Mouse (Mus musculus) T-helper 2 cell (primary cell): ENCODE data around the gene Pakap.

ENCODE experiments used
- in situ Hi-C: fragments of 300-600 bp; cut with MboI, MseI; formaldehyde crosslinking; loops from one replicate; pipeline ENCODE4 v1.15.1; 2025; ENCODE audit warnings: high pct_unique_total_duplicates

Pakap gene

GRCm38 (mm10) chr4:57829740-57830139 is 261.8 kb downstream of the Pakap start:
- in situ Hi-C loops = no loop called here

DNA sequence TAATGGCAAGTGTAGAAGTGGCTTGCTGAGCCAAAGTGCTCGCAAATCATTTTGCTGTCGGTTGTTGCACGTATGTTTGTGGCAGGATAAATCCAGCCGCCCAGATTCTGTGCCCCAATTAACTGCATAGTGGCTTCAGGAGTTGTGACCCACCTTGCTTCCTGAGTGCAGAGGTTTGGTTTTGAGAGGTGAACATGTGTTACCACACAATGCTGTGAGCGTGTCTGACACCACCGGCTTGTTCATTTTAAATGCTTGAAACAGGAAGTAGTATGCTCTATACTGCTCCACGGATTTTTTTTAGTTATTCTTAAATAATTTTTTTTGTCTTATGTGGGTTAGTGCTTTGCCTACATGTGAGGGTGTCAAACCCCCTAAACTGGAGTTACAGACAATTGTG is 264.3 kb downstream of the Pakap start:
- in situ Hi-C loops = no loop called here

DNA sequence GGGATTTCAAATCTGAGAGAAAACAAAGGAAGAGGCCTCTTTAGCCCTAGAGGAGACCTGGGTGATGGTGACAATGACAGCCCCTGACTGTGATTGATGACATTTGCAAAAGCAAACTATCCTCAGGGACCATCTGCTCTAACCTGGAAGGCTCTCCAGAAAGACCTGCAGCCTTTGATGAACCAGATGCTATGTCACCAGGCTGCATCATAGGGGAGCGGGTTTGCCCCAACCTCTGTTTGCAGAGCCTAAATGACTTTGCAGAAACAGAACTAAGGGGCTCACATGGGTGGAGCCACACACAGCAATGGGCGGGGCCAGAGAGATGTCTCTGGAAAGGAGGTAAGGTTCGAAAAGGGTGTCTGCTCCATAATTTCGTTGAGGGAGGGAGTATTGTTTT is 265.1 kb downstream of the Pakap start:
- in situ Hi-C loops = no loop called here

- in situ Hi-C loops = no loop called here
Measured at GRCm38 (mm10) chr4:57834141-57834540, 266.2 kb downstream of the Pakap start.

GRCm38 (mm10) chr4:57837089-57837488 is 269.1 kb downstream of the Pakap start:
- in situ Hi-C loops = no loop called here

DNA sequence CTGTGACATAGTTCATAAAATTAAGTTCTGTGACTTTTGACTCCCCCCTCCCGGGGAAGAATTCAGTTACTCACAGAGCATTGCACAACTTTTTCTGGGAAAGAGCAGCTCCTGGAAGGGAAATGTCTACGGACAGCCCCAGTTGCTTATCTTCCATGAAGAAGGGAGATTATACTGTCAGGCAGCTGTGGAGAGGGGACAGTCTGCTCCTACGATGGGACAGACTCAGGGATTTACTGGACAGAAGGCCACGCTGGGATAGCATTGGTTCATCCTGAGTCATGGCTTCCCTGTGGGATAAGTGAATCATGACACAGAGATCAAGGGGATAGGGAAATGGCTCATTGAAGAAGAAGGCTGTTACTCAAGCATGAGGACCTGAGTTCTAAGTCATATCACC is 271.4 kb downstream of the Pakap start:
- in situ Hi-C loops = no loop called here

DNA sequence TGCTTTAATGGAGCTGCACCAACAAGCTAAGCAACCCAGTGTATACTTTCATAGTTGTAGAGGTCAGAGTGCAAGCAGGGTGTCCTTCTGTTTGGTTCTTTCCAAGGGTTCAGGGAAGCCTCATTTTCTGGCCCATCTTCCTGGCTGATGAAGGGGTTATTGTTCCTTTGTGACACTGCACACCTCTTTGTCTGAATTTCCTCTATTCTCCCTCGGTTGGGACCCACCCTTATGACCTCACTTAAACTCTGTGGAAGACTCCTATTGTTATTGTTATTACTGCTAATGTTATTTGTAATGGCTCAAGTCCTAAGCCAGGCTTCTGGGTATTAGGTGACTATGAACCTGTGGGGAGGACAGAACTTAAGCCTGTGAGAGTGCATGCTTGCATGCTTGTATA is 273.9 kb downstream of the Pakap start:
- in situ Hi-C loops = no loop called here

DNA sequence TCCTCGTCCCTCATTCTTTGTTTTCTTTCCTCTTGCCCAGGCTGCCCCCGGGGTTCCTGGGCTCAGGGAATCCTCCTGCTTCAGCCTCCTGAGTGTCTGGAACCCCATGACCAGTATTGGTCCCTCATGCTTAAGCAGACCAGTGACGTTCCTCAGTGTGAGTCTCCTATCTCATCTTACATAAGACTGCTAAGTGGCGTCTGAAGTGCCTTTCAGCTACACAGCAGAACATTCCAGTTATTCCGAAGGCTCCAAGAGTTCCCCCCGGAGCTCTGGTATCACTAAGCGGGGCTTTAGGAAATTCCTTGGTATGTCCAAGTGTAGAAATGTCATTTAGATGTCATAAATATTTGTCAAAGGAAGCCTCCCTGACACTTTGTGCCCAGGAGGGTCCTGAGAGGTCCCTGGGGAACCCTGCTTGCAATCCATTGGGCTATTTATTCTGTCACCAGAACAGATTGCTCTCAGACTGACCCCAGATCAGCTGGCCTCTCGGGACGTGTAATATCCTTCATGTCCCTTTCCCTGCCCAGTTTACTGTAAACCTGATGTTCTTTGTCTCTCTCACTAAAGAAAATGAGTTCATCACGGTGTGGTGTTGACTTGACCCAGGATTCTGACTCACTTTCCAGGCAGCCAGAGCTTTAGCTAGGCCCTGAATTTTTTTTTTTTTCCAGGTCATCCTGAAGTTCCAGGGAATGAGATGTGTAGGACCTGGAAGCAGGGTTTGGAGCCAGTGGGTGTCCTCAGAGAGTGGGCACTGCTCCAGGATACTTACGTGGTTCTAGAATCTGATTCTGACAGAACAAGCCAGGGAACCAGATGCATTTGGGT is 274.7 kb downstream of the Pakap start:
- in situ Hi-C loops = no loop called here

GRCm38 (mm10) chr4:57845031-57845431 is 277.1 kb downstream of the Pakap start:
- in situ Hi-C loops = no loop called here

DNA sequence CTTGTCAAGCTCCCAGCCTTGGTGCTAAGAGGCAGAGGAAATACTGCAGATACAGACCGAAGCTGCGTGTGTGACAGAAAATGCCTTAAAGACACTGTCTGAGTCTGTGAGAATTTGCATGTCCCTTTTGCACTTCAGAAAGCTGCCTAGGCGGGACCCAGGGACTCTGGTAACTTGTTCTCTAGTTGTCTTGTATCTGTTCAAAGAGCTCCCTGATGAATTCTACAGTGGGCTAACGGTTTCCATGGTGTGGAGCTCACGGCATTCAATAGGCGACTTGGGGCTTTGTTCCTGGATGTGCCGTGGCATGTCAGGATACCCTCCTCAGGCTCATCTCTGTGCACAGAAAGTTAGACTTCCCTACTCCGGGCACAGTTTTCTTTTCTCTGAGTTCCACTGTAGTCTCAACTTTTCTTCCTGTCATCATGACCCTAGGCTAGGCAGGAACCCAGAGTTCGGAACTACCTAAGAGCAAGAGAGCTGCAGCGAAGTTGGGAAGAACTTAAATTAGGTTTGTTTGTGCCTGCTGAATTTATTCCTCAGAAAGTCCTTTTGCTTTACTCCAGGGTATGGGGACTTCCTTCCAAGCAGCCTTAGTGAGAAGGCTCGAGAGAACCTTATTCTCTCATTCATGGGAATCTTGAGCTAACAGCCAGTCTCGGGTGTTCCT is 277.7 kb downstream of the Pakap start:
- in situ Hi-C loops = no loop called here

DNA sequence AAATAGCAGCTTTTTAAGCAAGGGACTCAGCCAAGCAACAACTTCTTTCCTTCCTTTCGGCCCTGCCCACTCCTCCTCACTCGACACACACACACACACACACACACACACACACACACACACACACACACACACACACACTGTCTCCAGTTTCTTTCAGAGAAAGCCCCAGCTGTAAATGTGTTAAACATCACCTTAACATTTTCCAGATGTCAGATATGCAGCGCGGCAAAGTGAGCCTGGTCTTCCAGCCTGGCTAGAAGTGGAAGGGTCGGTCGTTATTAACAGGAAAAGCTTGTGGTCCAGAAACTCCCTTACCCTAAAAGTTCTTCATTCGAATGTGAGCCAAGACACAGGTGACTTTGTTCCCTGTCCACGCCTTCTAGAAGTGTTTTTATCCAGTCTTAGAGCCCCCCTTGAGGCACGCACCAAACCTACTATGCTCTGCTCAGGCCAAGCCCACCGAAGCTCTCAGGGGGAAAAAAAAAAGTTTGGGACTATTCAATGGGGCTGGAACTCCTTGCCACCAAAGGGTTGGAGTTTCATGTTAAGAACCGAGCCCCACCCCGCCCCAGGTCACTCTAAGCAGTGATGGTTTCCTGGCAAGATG is 278.5 kb downstream of the Pakap start:
- in situ Hi-C loops = no loop called here

GRCm38 (mm10) chr4:57846991-57847422 is 279.0 kb downstream of the Pakap start:
- in situ Hi-C loops = no loop called here

GRCm38 (mm10) chr4:57847676-57848075 is 279.7 kb downstream of the Pakap start:
- in situ Hi-C loops = no loop called here

DNA sequence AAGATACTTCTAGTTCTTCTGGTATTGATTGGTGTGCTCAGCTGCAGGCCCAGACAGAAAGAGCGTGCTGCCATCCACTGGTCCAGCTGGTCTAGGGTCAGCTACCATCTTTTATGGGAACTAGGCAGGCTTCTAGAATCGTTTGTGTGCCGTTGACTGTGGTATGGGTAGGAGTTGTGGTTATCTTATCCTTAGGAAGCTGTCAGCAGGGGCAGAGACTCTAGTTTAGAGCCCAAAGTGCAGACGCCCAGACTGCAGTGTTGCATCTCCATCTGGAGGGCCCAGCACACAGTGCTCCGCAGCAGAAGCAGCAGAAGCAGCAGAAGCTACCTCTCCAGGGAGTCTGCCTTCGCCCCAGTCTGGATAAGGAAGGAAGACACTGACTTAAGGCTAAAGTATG is 281.5 kb downstream of the Pakap start:
- in situ Hi-C loops = no loop called here

- in situ Hi-C loops = no loop called here
Measured at GRCm38 (mm10) chr4:57851731-57852130, 283.8 kb downstream of the Pakap start.

GRCm38 (mm10) chr4:57852461-57853040 is 284.6 kb downstream of the Pakap start:
- in situ Hi-C loops = no loop called here

GRCm38 (mm10) chr4:57854181-57854580 is 286.2 kb downstream of the Pakap start:
- in situ Hi-C loops = no loop called here

DNA sequence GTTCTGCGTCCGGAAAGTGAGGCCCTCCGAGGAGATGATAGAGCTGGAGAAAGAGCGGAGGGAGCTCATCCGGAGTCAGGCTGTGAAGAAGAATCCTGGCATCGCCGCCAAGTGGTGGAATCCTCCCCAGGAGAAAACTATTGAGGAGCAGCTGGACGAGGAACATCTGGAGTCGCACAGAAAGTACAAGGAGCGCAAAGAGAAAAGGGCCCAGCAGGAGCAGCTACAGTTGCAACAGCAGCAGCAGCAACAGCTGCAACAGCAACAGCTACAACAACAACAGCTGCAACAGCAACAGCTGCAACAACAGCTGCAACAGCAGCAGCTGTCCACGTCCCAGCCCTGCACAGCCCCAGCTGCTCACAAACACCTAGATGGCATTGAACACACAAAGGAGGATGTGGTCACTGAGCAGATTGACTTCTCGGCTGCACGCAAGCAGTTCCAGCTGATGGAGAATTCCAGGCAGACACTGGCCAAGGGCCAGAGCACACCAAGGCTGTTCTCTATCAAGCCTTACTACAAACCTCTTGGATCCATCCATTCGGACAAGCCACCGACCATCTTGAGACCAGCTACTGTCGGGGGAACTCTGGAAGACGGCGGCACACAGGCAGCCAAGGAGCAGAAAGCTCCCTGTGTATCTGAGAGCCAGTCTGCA is 287.4 kb downstream of the Pakap start:
- in situ Hi-C loops = no loop called here

DNA sequence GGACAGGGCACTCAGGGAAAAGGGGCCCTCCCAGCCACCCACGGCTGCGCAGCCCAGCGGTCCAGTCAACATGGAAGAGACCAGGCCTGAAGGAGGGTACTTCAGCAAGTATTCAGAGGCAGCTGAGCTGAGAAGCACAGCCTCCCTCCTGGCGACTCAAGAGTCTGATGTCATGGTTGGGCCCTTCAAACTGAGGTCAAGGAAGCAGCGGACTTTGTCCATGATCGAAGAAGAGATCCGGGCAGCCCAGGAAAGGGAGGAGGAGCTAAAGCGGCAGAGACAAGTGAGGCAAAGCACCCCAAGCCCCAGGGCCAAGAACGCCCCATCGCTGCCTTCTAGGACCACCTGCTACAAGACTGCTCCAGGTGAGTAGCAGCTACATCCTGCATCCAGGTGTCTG is 288.7 kb downstream of the Pakap start:
- in situ Hi-C loops = no loop called here

GRCm38 (mm10) chr4:57860204-57860611 is 292.2 kb downstream of the Pakap start:
- in situ Hi-C loops = no loop called here

DNA sequence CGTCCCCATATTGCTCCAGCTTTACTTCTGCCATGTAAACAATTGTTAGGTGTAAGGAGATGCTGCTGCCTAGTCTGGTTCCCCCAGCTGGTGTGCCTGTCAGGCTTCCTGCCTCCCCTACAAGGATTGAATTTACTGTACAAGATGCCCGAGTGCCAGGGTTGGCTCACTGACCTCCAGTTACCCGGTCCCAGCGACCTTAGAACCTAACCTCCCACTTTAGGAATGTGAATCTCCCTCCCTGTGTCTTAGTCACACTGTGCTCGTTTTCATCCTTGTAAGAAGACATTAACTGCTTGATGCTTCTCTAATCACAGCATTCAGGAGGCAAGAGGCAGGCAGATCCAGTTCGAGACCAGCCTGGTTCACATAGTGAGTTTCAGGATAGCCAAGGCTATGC is 293.2 kb downstream of the Pakap start:
- in situ Hi-C loops = no loop called here

DNA sequence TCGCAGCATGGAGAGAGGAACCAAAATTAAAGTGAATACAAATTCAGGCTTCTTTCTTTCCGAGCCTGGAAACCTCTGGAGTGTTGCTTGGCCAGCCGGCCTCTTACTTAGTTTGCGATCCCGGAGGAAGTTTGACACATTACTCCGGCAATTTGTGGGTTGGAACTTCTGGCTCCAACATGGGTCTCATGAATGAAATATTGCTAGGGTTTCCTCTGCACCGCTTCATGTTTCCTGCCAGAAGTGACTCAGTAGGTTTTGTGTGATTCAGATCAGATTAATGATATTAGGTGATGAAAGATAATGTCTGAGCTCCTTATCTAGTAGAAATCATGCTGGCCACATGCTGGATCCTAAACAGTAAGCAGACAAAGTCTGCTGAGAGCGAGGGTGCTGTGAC is 293.9 kb downstream of the Pakap start:
- in situ Hi-C loops = no loop called here
